Mouse (Mus musculus): ENCODE measurements around the gene Trim30c. TPM values are rescaled to one million over a fixed set of nuclear protein-coding genes. Genes with fewer than 3 reads are reported as not detected.
"Not testable (repeated sequence)": the region's sequence is repeated elsewhere in the genome, so short reads cannot be mapped to it uniquely, and the experiment has no call there.

Trim30c gene
- polyA plus RNA-seq (2012; rRNA removed) = not detected in 2 replicates

DNA sequence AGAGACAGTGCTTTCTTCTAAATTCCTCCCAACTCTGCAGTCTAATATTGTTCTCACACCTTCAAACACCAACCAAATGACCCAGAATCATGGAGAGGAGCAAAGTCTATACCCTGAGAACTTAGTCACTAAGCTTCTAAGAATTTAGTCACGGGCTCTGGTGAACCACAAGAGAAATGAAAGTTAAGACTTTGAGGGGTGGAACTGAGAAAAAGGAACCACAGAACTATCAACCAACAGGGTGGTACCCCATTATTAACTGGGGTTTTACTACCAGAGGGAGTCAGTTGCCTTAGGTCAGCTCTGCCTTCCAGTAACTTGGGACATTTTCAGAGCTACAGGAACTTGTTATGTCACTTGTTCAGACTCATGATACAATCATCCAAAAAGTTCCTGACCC lies at the start of gene Trim30c:
Gene Trim30c (minus strand): TSS at position 140 of the 400 bp plus-strand sequence.
- Histone ChIP-seq H3K4me3 (replicated peaks; ENCODE audit: extremely low read depth, low read depth, low read length) (no peak within 1 kb of the TSS), H3K4me1 (ENCODE audit: control insufficient read depth, insufficient read depth, low read length) (peaks cover 5% of the 10 kb centered on the region)
- DNase-seq = no peak
- 64% methylated on average over 1 of the region's 1 CpGs for WGBS
- TF ChIP-seq POLR2A (IDR thresholded peaks at IDR 0.05; ENCODE audit: borderline replicate concordance, extremely low read depth, low read depth, low read length) (no peak), CTCF (IDR thresholded peaks at IDR 0.05; ENCODE audit: insufficient read depth, low read length) (no peak)

DNA sequence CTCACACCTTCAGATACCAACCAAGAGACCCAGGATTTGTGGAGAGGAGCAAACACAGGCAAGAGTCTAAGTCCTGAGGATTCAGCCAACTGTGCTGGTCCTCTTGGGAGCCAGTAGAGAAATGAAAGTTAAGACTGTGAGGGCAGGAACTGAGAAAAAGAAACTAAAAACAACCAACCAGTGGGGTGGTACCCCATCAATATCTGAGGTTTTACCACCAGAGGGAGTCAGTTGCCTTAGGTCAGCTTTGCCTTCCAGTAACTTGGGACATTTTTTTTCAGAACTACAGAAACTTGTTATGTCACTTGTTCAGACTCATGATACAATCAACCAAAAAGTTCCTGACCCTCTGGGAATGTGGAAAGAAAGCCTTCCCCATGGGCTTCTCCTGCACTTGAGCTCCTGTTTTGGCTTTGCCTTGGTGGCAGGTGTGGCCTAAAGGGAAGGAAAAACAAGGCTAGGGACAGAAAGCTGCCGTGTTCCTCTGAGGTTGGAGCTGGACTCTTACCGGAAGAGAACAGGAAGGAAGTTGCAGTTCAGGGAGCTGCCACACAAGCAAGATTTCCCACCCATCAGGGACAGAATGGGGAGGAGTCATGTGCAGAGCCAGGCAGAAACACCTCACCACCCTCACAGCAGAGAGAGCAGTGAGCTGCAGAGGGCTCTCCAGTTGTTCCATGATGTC lies 45.5 kb upstream of the Trim30c start:
- WGBS = 11% methylated on average over 2 of the region's 2 CpGs
- TF ChIP-seq CTCF (IDR thresholded peaks at IDR 0.05; ENCODE audit: insufficient read depth, low read length) (peak; percentile 27; the same call in 1 of the 2 replicates), POLR2A (IDR thresholded peaks at IDR 0.05; ENCODE audit: borderline replicate concordance, extremely low read depth, low read depth, low read length) (peak; percentile 48; the same call in 1 of the 2 replicates)
- Histone ChIP-seq H3K4me3 (replicated peaks; ENCODE audit: extremely low read depth, low read depth, low read length) (peak overlapping the region; percentile 37), H3K4me1 (ENCODE audit: control insufficient read depth, insufficient read depth, low read length) (peaks cover 11% of the 10 kb centered on the region)
- peak; percentile 18 for DNase-seq

DNA sequence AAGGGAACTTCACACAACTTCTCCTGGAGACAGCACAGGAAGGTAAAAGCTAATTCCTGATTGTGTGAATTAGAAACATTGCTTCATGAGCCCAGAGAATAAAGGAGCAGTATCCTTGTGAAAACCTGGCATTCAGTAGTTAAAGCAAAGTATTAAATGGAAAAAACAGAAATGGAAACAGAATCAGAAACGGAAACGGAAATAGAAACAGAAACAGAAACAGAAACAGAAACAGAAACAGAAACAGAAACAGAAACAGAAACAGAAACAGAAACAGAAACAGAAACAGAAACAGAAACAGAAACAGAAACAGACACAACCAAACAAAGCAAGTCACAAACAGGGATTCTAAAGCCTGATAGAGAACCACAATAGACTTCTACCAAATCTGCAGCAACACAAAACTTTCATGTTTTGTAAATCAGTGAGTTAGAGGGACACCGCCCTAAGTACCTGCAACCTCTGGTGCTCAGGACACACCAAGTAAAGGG lies 3.9 kb upstream of the Trim30c start:
- TF ChIP-seq POLR2A (IDR thresholded peaks at IDR 0.05; ENCODE audit: borderline replicate concordance, extremely low read depth, low read depth, low read length) (no peak), CTCF (IDR thresholded peaks at IDR 0.05; ENCODE audit: insufficient read depth, low read length) (no peak)
- peaks cover 5% of the 10 kb centered on the region for H3K4me1 ChIP-seq (ENCODE audit: control insufficient read depth, insufficient read depth, low read length)
- H3K4me3 ChIP-seq (replicated peaks; ENCODE audit: extremely low read depth, low read depth, low read length) = no peak overlapping the region
- 93% methylated on average over 3 of the region's 3 CpGs for WGBS
- DNase-seq = no peak

DNA sequence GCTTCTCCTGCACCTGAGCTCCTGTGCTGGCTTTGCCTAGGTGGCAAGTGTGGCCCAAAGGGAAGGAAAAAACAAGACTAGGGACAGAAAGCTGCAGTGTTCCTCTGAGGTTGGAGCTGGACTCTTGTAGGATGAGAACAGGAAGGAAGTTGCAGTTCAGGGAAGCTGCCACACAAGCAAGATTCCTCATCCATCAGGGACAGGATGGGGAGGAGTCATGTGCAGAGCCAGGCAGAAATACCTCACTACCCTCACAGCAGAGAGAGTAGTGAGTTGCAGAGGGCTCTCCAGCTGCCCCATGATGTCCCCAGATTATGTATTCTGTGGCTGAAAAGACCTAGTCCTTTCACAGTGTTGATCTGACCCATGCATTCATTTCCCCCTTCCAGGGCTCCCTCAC lies 503 bp upstream of the Trim30c start:
- TF ChIP-seq CTCF (IDR thresholded peaks at IDR 0.05; ENCODE audit: insufficient read depth, low read length) = no peak
- no peak for TF ChIP-seq POLR2A (IDR thresholded peaks at IDR 0.05; ENCODE audit: borderline replicate concordance, extremely low read depth, low read depth, low read length)

DNA sequence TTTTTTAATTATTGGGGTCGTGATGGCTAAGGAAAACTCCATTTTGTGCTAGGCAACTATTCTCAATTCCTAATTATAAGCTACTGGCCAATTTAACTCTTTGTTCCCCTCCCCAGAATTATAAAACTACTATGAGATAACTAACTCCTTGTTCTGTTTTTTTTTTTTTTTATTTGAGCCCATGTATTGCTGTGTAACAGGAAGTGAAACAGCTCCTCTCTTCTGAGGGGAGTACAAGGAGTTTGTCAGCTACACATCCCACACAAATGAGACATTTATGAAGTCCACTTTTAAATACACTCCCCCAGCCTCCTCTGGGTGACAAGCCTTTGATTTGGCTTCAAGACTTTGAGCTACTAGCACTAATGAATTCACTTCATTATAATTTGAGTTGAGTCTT lies 2.1 kb downstream of the Trim30c start:
- peaks cover 5% of the 10 kb centered on the region for H3K4me1 ChIP-seq (ENCODE audit: control insufficient read depth, insufficient read depth, low read length)
- 67% methylated on average over 1 of the region's 1 CpGs for WGBS
- H3K4me3 ChIP-seq (replicated peaks; ENCODE audit: extremely low read depth, low read depth, low read length) = no peak overlapping the region
- DNase-seq = no peak
- TF ChIP-seq POLR2A (IDR thresholded peaks at IDR 0.05; ENCODE audit: borderline replicate concordance, extremely low read depth, low read depth, low read length) (no peak), CTCF (IDR thresholded peaks at IDR 0.05; ENCODE audit: insufficient read depth, low read length) (no peak)

More for the DNA sequence above, 503 bp upstream of the Trim30c start:
- Histone ChIP-seq H3K4me3 (replicated peaks; ENCODE audit: extremely low read depth, low read depth, low read length) (no peak overlapping the region), H3K4me1 (ENCODE audit: control insufficient read depth, insufficient read depth, low read length) (peaks cover 5% of the 10 kb centered on the region)
- no peak for DNase-seq

DNA sequence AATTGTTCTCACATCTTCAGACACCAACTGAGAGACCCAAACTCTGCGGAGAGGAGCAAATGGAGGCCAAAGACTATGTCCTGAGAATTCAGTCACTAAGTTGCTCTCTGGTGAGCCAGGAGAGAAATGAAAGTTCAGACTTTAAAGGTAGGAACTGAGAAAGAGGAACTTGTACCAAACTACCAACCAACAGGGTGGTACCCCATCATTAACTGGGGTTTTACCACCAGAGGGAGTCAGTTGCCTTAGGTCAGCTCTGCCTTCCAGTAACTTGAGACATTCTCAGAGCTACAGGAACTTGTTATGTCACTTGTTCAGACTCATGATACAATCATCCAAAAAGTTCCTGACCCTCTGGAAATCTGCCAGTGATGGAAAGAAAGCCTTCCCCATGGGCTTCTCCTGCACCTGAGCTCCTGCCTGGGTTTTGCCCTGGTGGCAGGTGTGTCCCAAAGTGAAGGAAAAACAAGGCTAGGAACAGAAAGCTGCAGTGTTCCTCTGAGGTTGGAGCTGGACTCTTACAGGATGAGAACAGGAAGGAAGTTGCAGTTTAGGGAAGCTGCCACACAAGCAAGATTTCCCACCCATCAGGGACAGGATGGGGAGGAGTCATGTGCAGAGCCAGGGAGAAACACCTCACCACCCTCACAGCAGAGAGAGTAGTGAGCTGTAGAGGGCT lies 30.8 kb downstream of the Trim30c start, which contains the start of gene Trim30b:
Gene Trim30b (minus strand): TSS at position 149 of the 679 bp plus-strand sequence.
- TF ChIP-seq CTCF (IDR thresholded peaks at IDR 0.05; ENCODE audit: insufficient read depth, low read length) = no peak
- TF ChIP-seq POLR2A (IDR thresholded peaks at IDR 0.05; ENCODE audit: borderline replicate concordance, extremely low read depth, low read depth, low read length) = no peak
- peak; percentile 12 for DNase-seq
- Histone ChIP-seq H3K4me1 (ENCODE audit: control insufficient read depth, insufficient read depth, low read length) (0 out of 2 replicates have a peak, but pooled peaks cover 5% of the 10 kb centered on the region), H3K4me3 (replicated peaks; ENCODE audit: extremely low read depth, low read depth, low read length) (no peak within 1 kb of the TSS)
- 73% methylated on average over 1 of the region's 1 CpGs for WGBS

DNA sequence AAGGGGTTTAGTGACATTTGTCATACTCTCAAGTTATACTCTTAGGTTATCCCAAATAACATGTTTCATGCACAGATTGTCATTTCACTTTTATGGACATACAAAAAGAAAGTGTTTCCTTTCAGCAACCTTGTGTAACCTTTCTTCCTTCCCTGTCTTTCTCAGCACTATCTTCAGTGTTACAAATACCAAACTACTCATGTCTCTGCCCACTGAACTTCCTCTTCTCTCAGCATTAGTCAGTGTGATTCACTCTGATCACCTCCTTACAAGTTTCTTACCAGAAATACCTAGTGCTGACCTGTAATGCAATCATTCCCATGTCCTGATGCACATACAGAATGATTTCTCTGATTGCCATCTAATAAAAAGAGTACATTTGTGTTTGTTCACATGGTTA lies 34.3 kb downstream of the Trim30c start:
- Histone ChIP-seq H3K4me1 (ENCODE audit: control insufficient read depth, insufficient read depth, low read length) (0 out of 2 replicates have a peak, but pooled peaks cover 5% of the 10 kb centered on the region), H3K4me3 (replicated peaks; ENCODE audit: extremely low read depth, low read depth, low read length) (no peak overlapping the region)
- DNase-seq = no peak
- no peak for TF ChIP-seq CTCF (IDR thresholded peaks at IDR 0.05; ENCODE audit: insufficient read depth, low read length)
- no peak for TF ChIP-seq POLR2A (IDR thresholded peaks at IDR 0.05; ENCODE audit: borderline replicate concordance, extremely low read depth, low read depth, low read length)

DNA sequence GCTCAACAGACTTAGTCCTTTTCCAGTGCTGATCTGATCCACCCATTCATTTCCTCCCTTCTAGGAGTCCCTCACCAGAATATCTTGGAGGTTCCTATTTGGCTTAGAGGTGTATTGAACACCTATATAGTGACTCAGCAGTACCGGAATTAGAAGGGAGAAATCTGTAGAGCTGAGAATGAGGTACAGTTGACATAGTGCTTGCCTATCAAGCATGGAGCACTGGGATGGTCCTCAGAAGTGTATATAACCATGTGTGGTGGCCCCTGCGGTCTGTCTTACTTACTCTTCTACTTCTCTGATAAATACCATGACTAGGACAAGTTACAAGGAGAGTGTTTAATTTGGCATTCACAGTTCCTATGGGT lies 47.1 kb downstream of the Trim30c start:
- DNase-seq = no peak
- TF ChIP-seq CTCF (IDR thresholded peaks at IDR 0.05; ENCODE audit: insufficient read depth, low read length) = no peak
- TF ChIP-seq POLR2A (IDR thresholded peaks at IDR 0.05; ENCODE audit: borderline replicate concordance, extremely low read depth, low read depth, low read length) = no peak
- WGBS = 57% methylated on average over 2 of the region's 2 CpGs
- H3K4me1 ChIP-seq (ENCODE audit: control insufficient read depth, insufficient read depth, low read length) = peaks cover 4% of the 10 kb centered on the region
- no peak overlapping the region for H3K4me3 ChIP-seq (replicated peaks; ENCODE audit: extremely low read depth, low read depth, low read length)

DNA sequence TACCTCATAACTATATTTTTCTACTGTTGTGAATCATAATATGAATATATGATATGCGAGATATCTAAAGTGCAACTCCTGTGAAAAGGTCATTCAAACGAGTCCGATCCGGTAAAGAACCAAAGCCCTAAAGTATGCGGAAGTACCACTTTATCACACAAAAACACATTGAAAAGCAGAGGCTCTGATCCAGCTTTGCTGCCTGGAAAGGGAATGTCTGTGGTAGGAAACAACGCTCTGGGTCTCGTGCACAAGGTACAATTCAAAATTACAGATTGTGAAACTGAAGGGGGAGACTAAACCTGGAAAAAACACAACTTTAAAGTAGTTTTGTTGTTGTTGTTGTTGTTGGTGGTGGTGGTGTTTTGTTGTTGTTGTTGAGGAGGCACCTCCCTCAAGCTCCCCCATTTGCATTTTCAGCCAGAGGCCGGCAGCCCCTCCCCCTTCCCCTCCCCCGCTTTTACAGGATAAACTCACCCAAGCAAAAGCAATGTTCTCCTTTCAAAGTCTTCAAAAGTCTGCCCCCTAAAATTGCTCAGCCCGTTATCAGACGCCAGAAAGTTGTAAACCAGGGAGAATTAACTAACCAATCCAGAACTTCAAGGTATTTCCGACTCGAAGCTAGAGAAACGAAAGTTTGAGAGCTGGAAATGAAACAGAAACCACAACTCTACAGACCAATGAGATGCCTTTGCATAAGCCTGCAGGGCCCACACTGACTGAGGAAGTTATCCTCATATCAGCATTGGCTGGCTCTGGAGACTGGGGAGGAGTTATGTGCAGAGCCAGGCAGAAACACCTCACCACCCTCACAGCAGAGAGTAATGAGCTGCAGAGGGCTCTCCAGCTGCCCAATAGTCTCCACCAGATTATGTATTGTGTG lies 47.7 kb downstream of the Trim30c start, which contains the start of gene Trim12c:
Gene Trim12c (minus strand): TSS at position 646 of the 883 bp plus-strand sequence.
- Histone ChIP-seq H3K4me1 (ENCODE audit: control insufficient read depth, insufficient read depth, low read length) (peaks cover 6% of the 10 kb centered on the region), H3K4me3 (replicated peaks; ENCODE audit: extremely low read depth, low read depth, low read length) (peak within 1 kb of the TSS; percentile 71)
- no peak for TF ChIP-seq CTCF (IDR thresholded peaks at IDR 0.05; ENCODE audit: insufficient read depth, low read length)
- no peak; the same call in 1 of the 2 replicates for TF ChIP-seq POLR2A (IDR thresholded peaks at IDR 0.05; ENCODE audit: borderline replicate concordance, extremely low read depth, low read depth, low read length)
- under 1% methylated on average over 14 of the region's 14 CpGs for WGBS
- peak; percentile 63 for DNase-seq

DNA sequence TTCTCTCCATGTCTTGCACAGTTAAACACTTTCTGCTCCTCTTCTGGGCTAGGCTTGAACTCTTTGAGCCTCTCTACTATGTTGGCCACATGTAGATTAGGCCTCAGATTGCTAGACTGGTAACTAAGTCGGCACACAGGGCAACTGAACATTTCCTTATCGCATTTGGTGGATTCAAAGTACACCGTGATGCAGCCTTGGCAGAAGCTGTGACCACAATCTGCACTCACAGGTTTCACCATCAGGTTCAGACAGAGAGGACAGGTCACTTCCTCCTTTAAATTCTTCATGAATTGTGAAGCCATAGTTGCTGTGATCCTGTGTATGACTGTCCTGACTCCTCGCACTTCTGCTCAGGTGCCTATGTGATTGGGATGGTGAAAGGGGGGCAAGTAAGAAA lies 52.6 kb downstream of the Trim30c start:
- 85% methylated on average over 4 of the region's 4 CpGs for WGBS
- not testable (repeated sequence) for H3K4me3 ChIP-seq (replicated peaks; ENCODE audit: extremely low read depth, low read depth, low read length); H3K4me1 ChIP-seq (ENCODE audit: control insufficient read depth, insufficient read depth, low read length); DNase-seq

DNA sequence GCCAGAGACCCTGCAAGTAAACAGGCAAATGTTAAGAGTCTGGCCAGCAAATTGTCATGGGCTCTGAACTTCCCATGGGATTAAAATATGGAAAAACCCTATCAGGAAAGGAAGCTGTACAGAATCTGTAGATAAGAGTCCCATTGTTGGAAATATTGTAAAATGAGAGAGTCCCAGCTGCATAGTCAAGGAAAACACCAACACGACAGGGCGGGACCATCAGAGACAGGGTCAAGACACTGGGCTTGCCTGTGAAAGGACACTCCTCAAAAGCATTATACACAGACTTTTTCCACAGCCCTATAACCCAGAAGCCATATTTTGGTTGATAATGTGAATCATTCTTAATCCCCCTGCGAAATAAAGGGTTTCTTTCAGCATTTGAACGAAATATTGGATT lies 59.9 kb downstream of the Trim30c start:
- 83% methylated on average over 4 of the region's 4 CpGs for WGBS
- not testable (repeated sequence) for H3K4me1 ChIP-seq (ENCODE audit: control insufficient read depth, insufficient read depth, low read length); DNase-seq

DNA sequence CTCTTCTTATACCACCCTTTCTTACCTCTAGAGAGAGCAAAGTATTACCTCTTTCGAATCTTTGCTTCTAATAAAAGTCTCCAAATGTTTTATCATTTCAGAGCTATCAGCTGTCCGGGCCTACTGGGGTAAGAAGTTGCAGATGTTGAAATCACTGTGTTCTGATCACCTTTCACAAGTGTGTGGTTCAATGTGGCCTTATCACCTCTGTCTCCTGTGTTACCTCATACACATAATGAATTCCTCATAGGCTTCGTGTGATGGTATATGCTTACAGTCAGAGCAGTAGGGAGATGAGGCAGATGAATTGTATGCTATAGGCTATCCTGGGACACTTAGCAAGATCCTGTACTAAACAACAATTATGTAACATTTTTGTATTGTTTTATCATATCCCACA lies 65.1 kb downstream of the Trim30c start:
- not testable (repeated sequence) for H3K4me3 ChIP-seq (replicated peaks; ENCODE audit: extremely low read depth, low read depth, low read length); DNase-seq; H3K4me1 ChIP-seq (ENCODE audit: control insufficient read depth, insufficient read depth, low read length)
- WGBS = 73% methylated on average over 3 of the region's 3 CpGs

More for the DNA sequence above, 59.9 kb downstream of the Trim30c start:
- H3K4me3 ChIP-seq (replicated peaks; ENCODE audit: extremely low read depth, low read depth, low read length) = not testable (repeated sequence)

All from lung, adult 2 months (tissue).